Mouse (Mus musculus): ENCODE results near the gene March6. TPM values are rescaled to one million over a fixed set of nuclear protein-coding genes. Genes with fewer than 3 reads are reported as not detected.

Gene March6
- total RNA-seq, 2 experiments from 2014 or later: 191 to 204 TPM

DNA sequence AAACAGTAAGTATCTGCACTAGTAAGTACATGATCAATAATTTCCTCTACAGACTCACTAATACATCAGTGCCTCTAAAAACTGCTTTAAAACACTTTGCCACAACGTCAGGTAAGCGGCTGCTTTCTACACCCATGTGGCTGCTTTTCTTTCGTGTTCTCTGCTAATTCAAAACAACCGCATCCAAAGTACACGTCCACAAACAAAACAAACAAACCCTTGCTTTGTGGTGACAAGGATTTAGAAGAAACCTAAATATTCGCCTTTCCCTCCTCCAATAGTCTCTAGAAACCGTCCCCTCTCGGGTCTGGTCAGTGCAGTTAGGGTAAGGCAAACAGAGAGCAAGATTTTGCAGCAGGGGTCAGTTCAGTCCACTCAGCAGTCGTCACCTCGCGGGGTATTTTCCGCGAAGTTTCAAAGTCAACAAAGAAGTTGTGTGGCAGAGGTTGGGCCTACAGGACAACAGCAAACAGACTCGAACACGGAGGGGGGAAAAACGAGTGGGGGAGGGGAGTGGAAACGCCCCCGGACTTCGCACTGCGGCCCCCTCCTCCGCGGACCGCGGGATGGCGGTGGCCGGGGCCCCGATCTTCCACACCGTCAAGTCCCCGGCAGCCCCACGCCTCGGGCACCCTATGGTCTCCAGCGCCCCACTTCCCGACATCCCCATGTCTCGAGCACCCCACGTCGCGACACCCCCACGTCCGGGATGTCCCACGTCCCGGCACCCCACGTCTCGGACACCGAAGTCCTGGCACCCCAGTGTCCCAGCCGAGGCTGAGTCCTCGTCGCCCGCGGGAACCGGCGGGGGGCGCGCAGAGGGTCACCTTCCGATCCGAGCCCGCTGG, 818 bp downstream of the March6 start:
- no peak for TF ChIP-seq CTCF (IDR thresholded peaks at IDR 0.05)
- Histone ChIP-seq H3K4me3 (peak overlapping the region; percentile 91), H3K27ac (peak overlapping the region; percentile 97)
- intact Hi-C loops (cut with DNase I): loop anchor here (5.0 kb wide), 1 partner anchor 57 kb away; no protein-coding TSS in a partner anchor
- DNase-seq (ENCODE audit: extremely low spot score in 1 of 2, low spot score in 2 of 2): peak; percentile 35 to 51

DNA sequence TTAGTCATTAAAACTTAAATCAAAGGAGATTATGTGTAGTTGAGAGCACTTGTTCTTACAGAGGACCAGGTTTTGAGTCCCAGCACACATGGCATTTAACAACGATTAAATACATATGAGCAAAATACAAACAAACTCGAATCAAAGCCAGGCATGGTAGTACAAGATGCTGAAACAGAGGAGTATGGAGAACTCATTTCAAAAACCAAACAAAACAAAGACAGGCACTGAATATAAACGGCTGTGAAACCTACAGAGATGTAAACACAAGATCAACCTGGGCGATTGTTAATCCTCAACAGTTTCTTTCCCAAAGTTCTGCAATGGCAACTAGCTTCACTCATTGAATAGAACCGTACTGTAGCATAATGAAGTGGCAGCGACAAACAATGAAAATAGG, 1.8 kb downstream of the March6 start:
- TF ChIP-seq CTCF (IDR thresholded peaks at IDR 0.05): no peak
- intact Hi-C loops (cut with DNase I): no loop called here
- H3K4me3 ChIP-seq: peak overlapping the region; percentile 91
- no peak for DNase-seq (ENCODE audit: extremely low spot score in 1 of 2, low spot score in 2 of 2)
- H3K27ac ChIP-seq: no peak overlapping the region

DNA sequence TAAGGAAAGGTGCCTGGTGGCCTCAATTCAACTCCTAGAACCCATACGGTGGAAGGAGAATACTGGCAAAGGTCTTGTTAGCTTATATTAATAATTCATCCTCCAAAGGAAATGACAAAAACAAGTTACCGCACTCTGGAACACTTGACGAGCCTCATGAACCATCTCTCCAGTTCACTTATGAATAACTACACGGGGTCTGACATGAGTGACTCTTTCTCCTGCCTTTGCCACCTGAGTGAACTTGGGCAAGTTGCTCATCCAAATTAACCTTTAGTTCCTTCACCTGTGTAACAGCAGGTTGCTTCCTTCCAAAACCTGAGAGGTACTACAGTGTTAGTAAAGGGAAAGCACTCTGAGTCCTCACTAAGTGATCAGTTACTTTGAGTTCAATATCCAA, 2.4 kb downstream of the March6 start:
- no peak for DNase-seq (ENCODE audit: extremely low spot score in 1 of 2, low spot score in 2 of 2)

DNA sequence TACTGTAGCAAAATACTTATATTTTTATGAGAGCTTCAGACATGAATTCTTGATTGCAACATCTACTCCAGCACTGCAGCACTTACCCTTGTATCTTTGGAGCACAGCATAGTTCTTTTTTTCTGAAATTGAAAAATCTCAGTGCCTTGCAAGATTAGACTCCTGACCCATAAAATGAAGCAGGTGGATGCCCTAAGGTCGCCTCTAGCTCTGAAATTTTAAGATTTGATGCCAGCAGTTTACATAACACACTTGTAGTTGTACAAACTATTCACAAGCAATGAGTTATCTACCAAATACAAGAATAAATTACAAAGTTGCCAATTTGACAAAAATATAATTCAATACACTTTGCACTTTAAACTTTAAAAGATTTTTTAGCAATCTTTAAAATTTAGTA, 4.4 kb downstream of the March6 start:
- no peak overlapping the region for H3K27ac ChIP-seq
- intact Hi-C loops (cut with DNase I): no loop called here
- no peak for DNase-seq (ENCODE audit: extremely low spot score in 1 of 2, low spot score in 2 of 2)
- TF ChIP-seq CTCF (IDR thresholded peaks at IDR 0.05): no peak
- no peak overlapping the region for H3K4me3 ChIP-seq

More for the DNA sequence above, 2.4 kb downstream of the March6 start:
- Histone ChIP-seq H3K27ac (no peak overlapping the region), H3K4me3 (no peak overlapping the region)
- intact Hi-C loops (cut with DNase I): no loop called here
- TF ChIP-seq CTCF (IDR thresholded peaks at IDR 0.05): no peak

DNA sequence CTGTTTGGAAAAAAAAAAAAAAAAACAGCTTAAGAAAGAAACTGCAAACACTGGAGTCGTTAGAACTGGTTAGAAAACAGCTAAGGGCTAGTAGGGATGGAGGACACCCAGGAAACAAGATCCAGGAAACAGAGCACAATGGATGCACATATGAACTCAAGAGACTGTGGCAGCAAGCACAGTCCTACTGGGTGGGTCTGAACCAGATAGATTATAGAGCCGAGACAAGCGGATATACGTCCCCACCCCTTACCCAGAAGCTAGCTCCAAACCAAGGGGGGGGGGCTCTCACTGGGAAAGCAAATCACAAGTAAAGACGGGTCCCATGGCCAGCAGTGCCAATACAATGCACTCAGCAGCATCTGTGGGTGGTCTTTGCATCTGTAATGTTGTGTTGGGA, 11.9 kb downstream of the March6 start:
- DNase-seq (ENCODE audit: extremely low spot score in 1 of 2, low spot score in 2 of 2): no peak
- H3K4me3 ChIP-seq: no peak overlapping the region
- intact Hi-C loops (cut with DNase I): no loop called here
- no peak for TF ChIP-seq CTCF (IDR thresholded peaks at IDR 0.05)
- no peak overlapping the region for H3K27ac ChIP-seq

DNA sequence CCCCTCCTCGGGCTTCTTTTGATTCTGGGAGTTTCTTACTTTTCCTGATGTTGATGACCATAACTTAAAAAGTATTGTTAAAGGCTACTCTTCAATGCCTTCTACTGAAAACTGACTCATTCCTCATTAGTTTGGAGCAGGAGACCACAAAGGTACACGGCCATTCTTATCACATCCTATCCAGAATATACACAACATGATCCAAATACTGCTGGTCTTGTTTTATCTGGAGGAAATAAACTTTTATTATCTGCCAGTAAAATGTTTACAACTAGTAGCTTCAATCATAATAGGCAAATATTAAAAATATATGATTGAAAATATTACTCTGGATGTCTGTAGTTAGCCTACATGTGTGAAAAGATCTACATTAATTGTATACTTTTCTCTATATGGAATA, 12.5 kb downstream of the March6 start:
- intact Hi-C loops (cut with DNase I): no loop called here
- TF ChIP-seq CTCF (IDR thresholded peaks at IDR 0.05): no peak
- no peak for DNase-seq (ENCODE audit: extremely low spot score in 1 of 2, low spot score in 2 of 2)
- Histone ChIP-seq H3K27ac (no peak overlapping the region), H3K4me3 (no peak overlapping the region)

DNA sequence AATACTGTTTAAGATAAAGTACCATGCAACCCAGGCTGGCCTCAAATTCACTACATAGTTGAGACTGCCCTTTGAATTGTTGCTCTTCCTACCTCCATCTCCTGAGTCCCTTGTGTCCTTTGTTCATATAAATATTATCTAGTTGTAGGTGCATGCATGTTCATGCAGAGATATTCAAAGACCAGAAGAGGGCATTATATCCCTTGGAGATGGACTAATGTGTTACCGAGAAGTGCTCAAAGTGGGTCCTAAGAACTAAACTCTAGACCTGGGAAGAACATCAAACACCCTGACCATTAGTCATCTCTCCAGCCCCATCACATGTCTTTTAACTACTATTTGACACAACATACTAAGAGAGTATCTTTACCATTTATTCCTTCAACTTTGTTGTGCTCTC, 13.7 kb downstream of the March6 start:
- Histone ChIP-seq H3K27ac (no peak overlapping the region), H3K4me3 (no peak overlapping the region)
- DNase-seq (ENCODE audit: extremely low spot score in 1 of 2, low spot score in 2 of 2): no peak
- peak; percentile 29 for TF ChIP-seq CTCF (IDR thresholded peaks at IDR 0.05)
- intact Hi-C loops (cut with DNase I): loop anchor here (2.0 kb wide), 1 partner anchor 70 kb away; no protein-coding TSS in a partner anchor

DNA sequence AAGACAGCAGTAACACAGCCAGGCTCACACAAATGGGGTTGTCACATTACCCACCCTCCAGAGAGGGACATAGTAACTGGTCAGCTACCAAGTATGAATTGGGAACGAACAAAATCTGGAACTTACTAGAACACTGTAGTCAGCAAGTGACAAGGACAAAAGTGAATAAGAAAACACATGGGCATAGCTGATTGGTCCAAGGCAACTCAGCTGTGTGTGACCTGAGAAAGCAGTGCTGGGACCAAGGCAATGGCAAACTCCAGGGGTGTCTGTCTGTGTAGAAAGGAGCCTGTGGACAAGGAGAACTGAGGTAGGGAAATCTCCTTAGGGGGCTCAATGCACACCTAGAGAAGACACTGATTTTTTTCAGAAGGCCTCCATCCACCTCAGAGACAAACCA, 19.1 kb downstream of the March6 start:
- no peak for DNase-seq (ENCODE audit: extremely low spot score in 1 of 2, low spot score in 2 of 2)
- H3K27ac ChIP-seq: no peak overlapping the region
- TF ChIP-seq CTCF (IDR thresholded peaks at IDR 0.05): no peak
- intact Hi-C loops (cut with DNase I): no loop called here
- H3K4me3 ChIP-seq: no peak overlapping the region

DNA sequence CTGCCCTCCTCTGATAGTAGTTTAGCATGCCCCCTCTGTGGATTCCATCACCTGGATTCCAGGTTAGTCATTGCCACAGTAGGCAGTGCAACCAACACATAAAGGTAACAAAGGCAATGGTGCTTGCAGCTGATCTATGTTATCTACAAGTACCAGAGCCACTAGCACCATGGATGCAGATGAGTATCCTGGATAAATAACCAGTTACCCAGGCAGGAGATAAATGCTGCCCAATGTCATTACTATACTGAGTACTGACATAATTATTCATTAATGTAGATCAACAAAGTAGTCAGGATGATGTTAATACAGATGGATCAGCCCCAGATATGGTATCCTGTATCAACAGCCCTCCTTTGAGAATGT, 19.5 kb downstream of the March6 start:
- no peak for DNase-seq (ENCODE audit: extremely low spot score in 1 of 2, low spot score in 2 of 2)
- no peak for TF ChIP-seq CTCF (IDR thresholded peaks at IDR 0.05)
- H3K4me3 ChIP-seq: no peak overlapping the region
- intact Hi-C loops (cut with DNase I): no loop called here
- no peak overlapping the region for H3K27ac ChIP-seq

DNA sequence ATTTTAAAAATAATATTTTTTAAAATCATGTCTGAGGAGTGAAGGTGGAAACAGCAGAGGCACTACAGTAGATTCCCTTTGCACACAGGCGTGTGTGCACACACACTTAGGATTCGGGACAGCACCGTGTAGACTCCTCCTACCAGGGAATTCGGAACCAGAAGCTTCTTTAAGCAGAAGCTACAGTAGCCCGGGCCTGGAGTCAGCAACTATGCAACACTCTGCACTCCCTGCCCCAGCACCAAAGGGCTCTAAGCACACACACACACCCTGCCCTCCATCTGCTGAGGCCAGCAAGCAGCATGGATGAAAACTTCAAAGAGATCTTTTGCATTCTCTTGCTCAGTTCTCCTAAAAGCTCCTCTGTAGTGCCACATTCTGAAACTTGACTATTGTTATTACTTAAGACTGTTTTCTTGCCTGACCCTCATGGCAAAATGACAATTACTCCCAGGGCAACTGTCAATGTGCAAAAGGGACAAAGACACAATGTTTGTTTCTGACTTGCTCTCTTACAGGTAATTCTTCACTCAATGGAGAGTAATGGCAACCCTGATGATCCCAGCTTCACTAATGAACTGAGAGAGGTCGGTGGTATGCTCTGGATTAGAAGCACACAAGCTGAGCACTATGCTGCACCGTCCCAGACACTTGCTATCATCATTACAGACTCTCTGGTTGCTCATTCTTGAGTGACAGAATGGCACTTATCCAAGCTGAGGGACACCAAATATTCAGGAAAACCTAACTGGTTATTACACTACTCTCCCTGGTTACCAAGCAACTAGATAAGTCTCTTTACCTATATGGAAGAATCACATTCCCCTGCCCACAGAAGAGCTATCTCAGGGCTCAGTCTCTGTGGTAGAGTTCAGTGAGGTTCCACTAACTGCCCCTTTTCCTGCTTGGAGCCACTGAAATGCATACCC, 20.1 kb downstream of the March6 start:
- TF ChIP-seq CTCF (IDR thresholded peaks at IDR 0.05): no peak
- no peak for DNase-seq (ENCODE audit: extremely low spot score in 1 of 2, low spot score in 2 of 2)
- intact Hi-C loops (cut with DNase I): no loop called here
- H3K4me3 ChIP-seq: no peak overlapping the region
- H3K27ac ChIP-seq: no peak overlapping the region

DNA sequence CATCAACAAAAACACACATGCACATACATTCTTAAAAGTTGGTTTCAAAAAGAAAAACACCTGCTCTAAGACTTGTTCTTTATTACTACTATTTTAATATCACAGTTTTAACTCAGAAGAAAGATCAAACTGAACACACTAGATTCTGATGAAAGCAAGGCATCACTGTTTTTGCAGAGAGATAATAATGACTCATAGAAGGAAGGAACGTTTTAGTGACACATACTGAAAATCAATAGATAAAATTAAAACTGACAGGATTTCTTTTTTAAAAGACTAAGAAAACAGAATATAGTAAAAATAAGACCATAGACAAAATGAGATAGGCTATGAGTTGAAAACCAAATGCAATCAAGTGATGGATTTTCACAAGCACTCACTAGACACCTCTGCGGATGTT, 25.8 kb downstream of the March6 start:
- no peak for TF ChIP-seq CTCF (IDR thresholded peaks at IDR 0.05)
- DNase-seq (ENCODE audit: extremely low spot score in 1 of 2, low spot score in 2 of 2): no peak

DNA sequence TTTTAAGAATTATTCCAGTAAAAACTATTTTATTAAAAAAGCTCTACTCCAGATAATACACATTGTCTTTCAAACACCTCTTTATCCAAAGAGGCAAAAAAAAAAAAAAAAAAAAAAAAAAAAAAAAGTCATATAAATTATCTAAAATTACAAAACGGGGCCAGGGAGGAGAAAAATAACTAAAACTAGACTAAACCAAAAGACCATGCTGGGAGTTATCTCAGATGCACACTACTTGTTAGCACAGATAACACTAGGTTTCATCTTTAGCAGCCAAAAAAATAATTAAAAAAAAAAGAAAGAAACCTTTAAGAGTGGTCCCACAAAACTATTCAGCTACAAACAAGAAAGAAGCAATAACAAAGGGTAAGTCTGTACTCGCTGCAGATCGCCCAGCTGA, 27.4 kb downstream of the March6 start:
- intact Hi-C loops (cut with DNase I): no loop called here
- Histone ChIP-seq H3K4me3 (no peak overlapping the region), H3K27ac (no peak overlapping the region)
- TF ChIP-seq CTCF (IDR thresholded peaks at IDR 0.05): no peak
- DNase-seq (ENCODE audit: extremely low spot score in 1 of 2, low spot score in 2 of 2): no peak

More for the DNA sequence above, 25.8 kb downstream of the March6 start:
- intact Hi-C loops (cut with DNase I): no loop called here
- no peak overlapping the region for H3K4me3 ChIP-seq
- H3K27ac ChIP-seq: no peak overlapping the region

Measured in left cerebral cortex, adult 2 months (tissue).